Mouse (Mus musculus): ENCODE measurements around the gene Cep70. TPM values are rescaled to one million over a fixed set of nuclear protein-coding genes. Genes with fewer than 3 reads are reported as not detected.

Cep70 gene
- 26.6 TPM for polyA plus RNA-seq (2014; fragmentation: Illumina TruSeq; extraction: RNeasy Lipid Tissue Mini Kit (QIAGEN cat#74804); ENCODE audit: low read depth, low replicate concordance)

DNA sequence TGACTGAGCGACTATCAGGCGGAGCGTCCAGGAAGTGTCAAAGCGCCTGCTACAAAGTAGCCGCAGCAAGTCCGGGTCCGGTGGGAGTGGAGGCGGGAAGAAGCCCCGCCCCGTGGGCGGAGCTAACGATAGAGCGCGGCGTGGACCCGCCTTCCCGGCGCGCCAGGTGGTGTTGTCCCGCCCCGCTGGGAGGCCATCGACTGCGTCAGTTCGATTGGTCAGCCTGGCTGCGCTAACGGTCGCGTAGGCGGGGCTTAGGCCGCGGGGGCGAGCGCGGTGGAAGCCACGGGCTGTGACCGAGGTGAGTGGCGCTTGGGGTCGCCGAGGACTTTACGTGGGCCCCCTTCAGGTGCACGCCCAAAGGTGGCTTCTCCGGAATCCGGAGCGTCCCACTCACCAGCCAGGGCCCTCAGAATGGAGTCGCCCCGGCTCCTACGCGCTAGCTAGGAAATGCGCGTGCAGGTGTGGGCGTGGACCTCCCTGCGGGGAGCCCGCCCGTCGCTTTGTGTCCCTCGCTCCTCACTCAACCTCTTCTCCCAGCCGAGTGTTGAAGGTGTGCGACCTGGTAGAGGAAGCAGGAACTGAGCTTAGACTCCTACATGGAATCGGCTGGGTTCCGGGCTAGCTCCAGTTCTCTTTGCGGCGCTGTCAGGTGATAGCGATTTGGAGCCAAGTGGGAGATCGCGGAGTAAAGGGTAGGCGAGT, at the start of gene Cep70:
Gene Cep70 (plus strand): TSS at position 178 of the 705 bp plus-strand sequence.

DNA sequence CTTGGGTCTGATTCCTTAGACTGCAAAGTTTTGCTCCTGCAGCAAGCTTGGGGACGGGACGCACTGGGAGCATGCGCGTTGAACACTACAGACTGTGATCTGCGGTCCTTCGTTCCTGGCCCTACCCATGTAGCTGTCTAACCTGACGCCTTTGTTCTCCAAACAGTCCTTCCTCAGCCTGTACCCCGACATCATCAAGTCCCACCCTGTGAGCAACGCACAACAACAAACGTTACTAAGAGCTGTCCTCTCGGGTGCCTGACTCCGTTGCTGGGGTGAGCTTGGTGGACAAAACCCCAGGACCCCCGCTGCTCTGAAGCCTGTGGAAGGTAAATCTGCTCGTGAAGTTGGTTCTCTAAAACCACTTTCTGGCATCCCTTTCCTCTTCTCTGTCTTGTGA, 6.0 kb upstream of the Cep70 start, which contains the start of gene Faiml:
Gene Faiml (minus strand): TSS at position 101 of the 400 bp plus-strand sequence.

Other genes starting within 250 kb of the Cep70 start
- gene Gm1123, start 207.7 kb upstream of the Cep70 start, polyA plus RNA-seq (2014; fragmentation: Illumina TruSeq; extraction: RNeasy Lipid Tissue Mini Kit (QIAGEN cat#74804); ENCODE audit: low read depth, low replicate concordance), result not detected
- gene Pik3cb, start 102.7 kb upstream of the Cep70 start, polyA plus RNA-seq (2014; fragmentation: Illumina TruSeq; extraction: RNeasy Lipid Tissue Mini Kit (QIAGEN cat#74804); ENCODE audit: low read depth, low replicate concordance), result 12.1 TPM
- not detected for gene Faiml, start 6.1 kb upstream of the Cep70 start, polyA plus RNA-seq (2014; fragmentation: Illumina TruSeq; extraction: RNeasy Lipid Tissue Mini Kit (QIAGEN cat#74804); ENCODE audit: low read depth, low replicate concordance)
- gene Esyt3, start 115.2 kb downstream of the Cep70 start, polyA plus RNA-seq (2014; fragmentation: Illumina TruSeq; extraction: RNeasy Lipid Tissue Mini Kit (QIAGEN cat#74804); ENCODE audit: low read depth, low replicate concordance), result 14.6 TPM
- 18.5 TPM for gene Mras, start 194.0 kb downstream of the Cep70 start, polyA plus RNA-seq (2014; fragmentation: Illumina TruSeq; extraction: RNeasy Lipid Tissue Mini Kit (QIAGEN cat#74804); ENCODE audit: low read depth, low replicate concordance)
- 4.7 TPM for gene Nme9, start 208.1 kb downstream of the Cep70 start, polyA plus RNA-seq (2014; fragmentation: Illumina TruSeq; extraction: RNeasy Lipid Tissue Mini Kit (QIAGEN cat#74804); ENCODE audit: low read depth, low replicate concordance)